Comparison of ENCODE assay signal across 19 mouse cellular contexts in the genomic region with DNA sequence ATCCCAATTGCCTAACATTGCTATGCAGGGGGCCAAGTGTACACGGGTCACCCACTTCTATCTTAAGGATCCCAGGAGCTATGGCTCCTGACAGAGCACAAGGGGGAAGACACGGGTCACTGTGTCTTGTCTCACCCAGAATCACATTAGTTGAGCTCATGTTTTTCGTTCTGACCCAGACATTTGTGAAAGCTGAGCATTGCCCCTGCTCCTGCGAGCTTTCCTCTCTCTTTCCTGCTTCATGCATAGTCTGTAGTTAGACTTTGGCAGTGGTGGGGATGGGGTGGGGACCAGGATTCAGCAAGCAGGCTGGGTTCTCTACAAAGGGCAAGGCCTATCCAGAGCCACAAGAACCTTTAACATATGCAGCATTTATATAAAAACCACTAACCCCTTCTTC.
"Had no signal": no experiment of that assay in that cellular context is flagged by ENCODE, and none has a peak within 500 bp of the region (broad histone marks: within the 10 kb centered on the region; RNA-seq: fewer than 3 reads in every experiment).

No protein-coding gene starts in this region.

- DNase-seq: lung, adult 18-20 months; lung, embryonic 14.5 days; lung, postnatal 10 days; lung, postnatal 4 days; midbrain, embryonic 14.5 days; retina, postnatal 1 day; right cerebral cortex, adult 18-20 months; right cerebral cortex, postnatal 25 days; right cerebral cortex, postnatal 4 days; spleen, adult 18-20 months; thymus, adult 18-20 months; thymus, postnatal 14 days; thymus, postnatal 36 days had no signal

- H3K9ac ChIP-seq: lung, embryonic 14.5 days; midbrain, embryonic 12.5 days; neural tube, embryonic 13.5 days; neural tube, embryonic 15.5 days had no signal

- H3K4me3 ChIP-seq: midbrain, embryonic 10.5 days; midbrain, embryonic 12.5 days; myocyte; neural tube, embryonic 13.5 days; neural tube, embryonic 15.5 days had no signal

- H3K4me2 ChIP-seq: lung, embryonic 14.5 days; midbrain, embryonic 12.5 days; neural tube, embryonic 13.5 days; neural tube, embryonic 15.5 days had no signal

- H3K4me1 ChIP-seq: midbrain, embryonic 10.5 days; midbrain, embryonic 12.5 days; neural tube, embryonic 13.5 days; neural tube, embryonic 15.5 days had no signal

- ATAC-seq: midbrain, embryonic 16.5 days had no signal

- H3K27me3 ChIP-seq: midbrain, embryonic 12.5 days; neural tube, embryonic 13.5 days; neural tube, embryonic 15.5 days had no signal

- H3K9me3 ChIP-seq: midbrain, embryonic 10.5 days; midbrain, embryonic 12.5 days; neural tube, embryonic 13.5 days; neural tube, embryonic 15.5 days had no signal

- H3K27ac ChIP-seq: midbrain, embryonic 10.5 days; midbrain, embryonic 12.5 days; neural tube, embryonic 13.5 days; neural tube, embryonic 15.5 days had no signal
